Mouse (Mus musculus) lung, postnatal 0 days (tissue): ENCODE measurements at regions not wholly inside any gene's neighbourhood (a gene's known extent, or its start where the extent isn't known, plus 50 kb on each side); places are given as distances from the start of the nearest gene placed in this dataset.
A peak's percentile ranks its signal among the peaks of the same experiment; 100 is the strongest.
"Not testable (repeated sequence)": the region's sequence is repeated elsewhere in the genome, so short reads cannot be mapped to it uniquely, and the experiment has no call there.

ENCODE experiments used
- ATAC-seq: fragments of 200-750 bp; cut with Nextera tagmentation; 2 replicates; pipeline ENCODE4 v1.8.0; 2017; ENCODE audit warnings: moderate library complexity
- DNase-seq: peaks from one replicate; pipeline ENCODE4 v3.0.0-alpha.2; 2016; ENCODE audit warnings: low spot score
- H3K27ac ChIP-seq: fragments of 300-500 bp; sonication (generic); 2 replicates; pipeline ENCODE4 v1.5.1; 2014; ENCODE audit warnings: antibody characterized with exemption, mild to moderate bottlenecking, low read length, mixed read lengths
- H3K27me3 ChIP-seq: fragments of 300-500 bp; sonication (generic); replicated peaks from 2 replicates; pipeline ENCODE4 v1.6.1; 2014; ENCODE audit warnings: low read length, mixed read lengths; ENCODE audit not compliant: insufficient read depth
- H3K36me3 ChIP-seq: fragments of 300-500 bp; sonication (generic); 2 replicates; pipeline ENCODE4 v1.6.1; 2014; ENCODE audit warnings: low read length, mixed read lengths; ENCODE audit not compliant: insufficient read depth
- H3K4me1 ChIP-seq: fragments of 300-500 bp; sonication (generic); 2 replicates; pipeline ENCODE4 v1.6.1; 2014; ENCODE audit warnings: antibody characterized with exemption, low read depth, low read length, mixed read lengths; ENCODE audit not compliant: insufficient read depth
- H3K4me2 ChIP-seq: fragments of 300-500 bp; sonication (generic); replicated peaks from 2 replicates; pipeline ENCODE4 v1.6.1; 2014; ENCODE audit warnings: low read depth, mild to moderate bottlenecking, low read length, moderate library complexity, mixed read lengths
- H3K4me3 ChIP-seq: fragments of 300-500 bp; sonication (generic); 2 replicates; pipeline ENCODE4 v1.5.1; 2014; ENCODE audit warnings: low read depth, low read length
- H3K9ac ChIP-seq: fragments of 300-500 bp; sonication (generic); replicated peaks from 2 replicates; pipeline ENCODE4 v1.6.1; 2014; ENCODE audit warnings: low read depth, mild to moderate bottlenecking
- H3K9me3 ChIP-seq: fragments of 300-500 bp; sonication (generic); 2 replicates; pipeline ENCODE4 v1.6.1; 2016; ENCODE audit warnings: low read length, mixed read lengths
- CTCF ChIP-seq: IDR thresholded peaks from 2 replicates; pipeline ENCODE4 v1.5.1; 2016; ENCODE audit warnings: antibody characterized with exemption, mild to moderate bottlenecking
- EP300 ChIP-seq: IDR thresholded peaks from 2 replicates; pipeline ENCODE4 v1.6.1; 2016; ENCODE audit warnings: antibody characterized with exemption, mild to moderate bottlenecking, control low read depth
- WGBS: fragments of 180-500 bp; shearing (Covaris S2); extraction: QIAGEN DNeasy Blood & Tissue Kit; methylation state at CpG from one replicate; pipeline ENCODE4 v1.1.7; 2014; 5-methylcytosine and 5-hydroxymethylcytosine counted together

- no peaks in the 10 kb centered on the region for H3K36me3 ChIP-seq
- DNase-seq (no peak), ATAC-seq (no peak)
- H3K9ac ChIP-seq, result no peak overlapping the region
- no peaks in the 10 kb centered on the region for H3K27me3 ChIP-seq
- no peak overlapping the region for H3K4me2 ChIP-seq
- H3K4me1 ChIP-seq, result no peaks in the 10 kb centered on the region
- 57% methylated on average over 1 of the region's 1 CpGs for WGBS
- no peak overlapping the region for H3K27ac ChIP-seq
- no peaks in the 10 kb centered on the region for H3K9me3 ChIP-seq
- TF ChIP-seq EP300, result no peak
- no peak for TF ChIP-seq CTCF
- no peak overlapping the region for H3K4me3 ChIP-seq
These were observed 185.8 kb upstream of the Rarb start for GRCm38 (mm10) chr14:17004714-17005113.

GRCm38 (mm10) chr14:16996716-16997115 lies 177.8 kb upstream of the Rarb start:
- H3K27me3 ChIP-seq, result no peaks in the 10 kb centered on the region
- no peak overlapping the region for H3K4me3 ChIP-seq
- TF ChIP-seq CTCF, result no peak
- DNase-seq (no peak), ATAC-seq (no peak)
- 68% methylated on average over 2 of the region's 2 CpGs for WGBS
- no peaks in the 10 kb centered on the region for H3K9me3 ChIP-seq
- H3K4me1 ChIP-seq, result no peaks in the 10 kb centered on the region
- H3K36me3 ChIP-seq, result no peaks in the 10 kb centered on the region
- no peak overlapping the region for H3K27ac ChIP-seq
- H3K4me2 ChIP-seq, result no peak overlapping the region
- H3K9ac ChIP-seq, result no peak overlapping the region

GRCm38 (mm10) chr14:16970911-16971310 lies 152.0 kb upstream of the Rarb start:
- not testable (repeated sequence) for H3K9me3 ChIP-seq, DNase-seq, H3K4me1 ChIP-seq, H3K36me3 ChIP-seq, H3K4me3 ChIP-seq, ATAC-seq, H3K4me2 ChIP-seq, H3K9ac ChIP-seq, H3K27ac ChIP-seq, H3K27me3 ChIP-seq
- 77% methylated on average over 2 of the region's 2 CpGs for WGBS

GRCm38 (mm10) chr14:16964717-16965391 lies 145.9 kb upstream of the Rarb start:
- WGBS, result 25% methylated on average over 2 of the region's 2 CpGs
- Histone ChIP-seq H3K4me3 (no peak overlapping the region), H3K9ac (no peak overlapping the region), H3K4me1 (peaks cover 4% of the 10 kb centered on the region; the same call in 1 of the 2 replicates), H3K9me3 (no peaks in the 10 kb centered on the region), H3K27ac (no peak overlapping the region), H3K36me3 (no peaks in the 10 kb centered on the region), H3K27me3 (no peaks in the 10 kb centered on the region), H3K4me2 (no peak overlapping the region)
- no peak for DNase-seq
- TF ChIP-seq EP300 (no peak), CTCF (no peak)
- no peak for ATAC-seq

- 88% methylated on average over 3 of the region's 3 CpGs for WGBS
- Histone ChIP-seq H3K27me3 (no peaks in the 10 kb centered on the region), H3K4me3 (no peak overlapping the region), H3K36me3 (no peaks in the 10 kb centered on the region), H3K27ac (no peak overlapping the region), H3K4me2 (no peak overlapping the region), H3K9ac (no peak overlapping the region), H3K9me3 (no peaks in the 10 kb centered on the region), H3K4me1 (peaks cover 7% of the 10 kb centered on the region; the same call in 1 of the 2 replicates)
- ATAC-seq (no peak), DNase-seq (no peak)
- TF ChIP-seq CTCF, result no peak
- no peak for TF ChIP-seq EP300
These were observed 143.4 kb upstream of the Rarb start for GRCm38 (mm10) chr14:16962216-16962826.

GRCm38 (mm10) chr14:16957802-16958201 lies 138.8 kb upstream of the Rarb start:
- DNase-seq (peak; percentile 79), ATAC-seq (peak; percentile 72)
- H3K27ac ChIP-seq, result no peak overlapping the region
- WGBS, result 6% methylated on average over 3 of the region's 3 CpGs
- H3K9me3 ChIP-seq, result no peaks in the 10 kb centered on the region
- H3K4me1 ChIP-seq, result peaks cover 11% of the 10 kb centered on the region; the same call in 1 of the 2 replicates
- H3K36me3 ChIP-seq, result no peaks in the 10 kb centered on the region
- H3K4me2 ChIP-seq, result no peak overlapping the region
- no peak overlapping the region for H3K9ac ChIP-seq
- TF ChIP-seq CTCF, result no peak
- TF ChIP-seq EP300, result peak; percentile 52
- no peak overlapping the region for H3K4me3 ChIP-seq
- no peaks in the 10 kb centered on the region for H3K27me3 ChIP-seq
